Mouse (Mus musculus): ENCODE results near the gene Prmt8. TPM values are rescaled to one million over a fixed set of nuclear protein-coding genes. Genes with fewer than 3 reads are reported as not detected.
A peak's percentile ranks its signal among the peaks of the same experiment; 100 is the strongest.

The Prmt8 gene
- polyA plus RNA-seq, 1 experiment from 2014 or later: 18.3 TPM

GRCm38 (mm10) chr6:127678998-127679397 is 90.3 kb downstream of the Prmt8 start:
- H3K4me1 ChIP-seq: no peaks in the 10 kb centered on the region
- WGBS: 87% methylated on average over 3 of the region's 3 CpGs
- no peaks in the 10 kb centered on the region for H3K36me3 ChIP-seq
- no peaks in the 10 kb centered on the region for H3K9me3 ChIP-seq (replicated peaks)
- H3K4me3 ChIP-seq: no peak overlapping the region
- H3K27ac ChIP-seq (replicated peaks): no peak overlapping the region
- no peak for DNase-seq (ENCODE audit: low spot score)
- no peaks in the 10 kb centered on the region for H3K27me3 ChIP-seq (ENCODE audit: low read depth, poor library complexity, severe bottlenecking)

GRCm38 (mm10) chr6:127678320-127678719 is 91.0 kb downstream of the Prmt8 start:
- Histone ChIP-seq H3K27me3 (ENCODE audit: low read depth, poor library complexity, severe bottlenecking) (no peaks in the 10 kb centered on the region), H3K4me3 (no peak overlapping the region), H3K36me3 (no peaks in the 10 kb centered on the region), H3K9me3 (replicated peaks) (no peaks in the 10 kb centered on the region), H3K27ac (replicated peaks) (no peak overlapping the region; the same call in 1 of the 2 replicates), H3K4me1 (no peaks in the 10 kb centered on the region)
- 81% methylated on average over 9 of the region's 9 CpGs for WGBS
- no peak for DNase-seq (ENCODE audit: low spot score)

DNA sequence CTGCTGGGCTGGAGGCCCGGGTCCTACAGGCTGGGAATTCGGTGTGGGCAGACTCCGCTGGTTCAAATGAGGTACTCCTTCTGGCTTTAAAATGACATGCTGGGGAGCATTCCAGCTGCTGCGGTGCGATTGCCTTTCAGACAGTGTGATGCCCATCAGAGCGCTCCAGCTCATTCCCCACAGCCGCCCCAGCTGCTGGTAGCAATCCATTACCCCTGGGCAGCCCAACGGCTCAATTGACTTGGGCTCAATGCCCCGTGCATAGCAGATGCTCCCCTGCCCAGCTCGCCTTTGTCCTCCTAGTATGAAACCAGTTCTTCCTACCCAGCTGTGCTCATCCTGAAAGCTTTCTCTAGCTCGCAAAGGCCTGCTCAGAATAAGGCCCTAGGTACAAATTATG is 92.4 kb downstream of the Prmt8 start:
- Histone ChIP-seq H3K27ac (replicated peaks) (no peak overlapping the region), H3K4me1 (no peaks in the 10 kb centered on the region), H3K9me3 (replicated peaks) (no peaks in the 10 kb centered on the region), H3K36me3 (no peaks in the 10 kb centered on the region), H3K27me3 (ENCODE audit: low read depth, poor library complexity, severe bottlenecking) (no peaks in the 10 kb centered on the region), H3K4me3 (no peak overlapping the region)
- DNase-seq (ENCODE audit: low spot score): no peak
- 74% methylated on average over 11 of the region's 11 CpGs for WGBS

GRCm38 (mm10) chr6:127672071-127672470 is 97.2 kb downstream of the Prmt8 start:
- Histone ChIP-seq H3K9me3 (replicated peaks) (no peaks in the 10 kb centered on the region), H3K4me3 (no peak overlapping the region), H3K4me1 (peaks cover 9% of the 10 kb centered on the region), H3K27ac (replicated peaks) (no peak overlapping the region), H3K27me3 (ENCODE audit: low read depth, poor library complexity, severe bottlenecking) (no peaks in the 10 kb centered on the region), H3K36me3 (no peaks in the 10 kb centered on the region)
- no peak for DNase-seq (ENCODE audit: low spot score)
- WGBS: 90% methylated on average over 7 of the region's 7 CpGs

- Histone ChIP-seq H3K9me3 (replicated peaks) (no peaks in the 10 kb centered on the region), H3K4me3 (no peak overlapping the region), H3K36me3 (no peaks in the 10 kb centered on the region), H3K4me1 (peaks cover 9% of the 10 kb centered on the region), H3K27ac (replicated peaks) (no peak overlapping the region), H3K27me3 (ENCODE audit: low read depth, poor library complexity, severe bottlenecking) (no peaks in the 10 kb centered on the region)
- 92% methylated on average over 4 of the region's 4 CpGs for WGBS
- no peak for DNase-seq (ENCODE audit: low spot score)
Measured at GRCm38 (mm10) chr6:127670031-127670430, 99.2 kb downstream of the Prmt8 start.

GRCm38 (mm10) chr6:127669313-127669712 is 100.0 kb downstream of the Prmt8 start:
- Histone ChIP-seq H3K27me3 (ENCODE audit: low read depth, poor library complexity, severe bottlenecking) (no peaks in the 10 kb centered on the region), H3K4me1 (peaks cover 9% of the 10 kb centered on the region), H3K9me3 (replicated peaks) (no peaks in the 10 kb centered on the region), H3K4me3 (no peak overlapping the region), H3K27ac (replicated peaks) (0 out of 2 replicates have a peak overlapping the region, but pooled peaks have one; percentile 14), H3K36me3 (no peaks in the 10 kb centered on the region)
- WGBS: 62% methylated on average over 4 of the region's 4 CpGs
- DNase-seq (ENCODE audit: low spot score): no peak

GRCm38 (mm10) chr6:127663263-127663662 is 106.0 kb downstream of the Prmt8 start:
- no peak overlapping the region for H3K4me3 ChIP-seq
- H3K36me3 ChIP-seq: no peaks in the 10 kb centered on the region
- no peaks in the 10 kb centered on the region for H3K9me3 ChIP-seq (replicated peaks)
- DNase-seq (ENCODE audit: low spot score): no peak
- no peaks in the 10 kb centered on the region for H3K27me3 ChIP-seq (ENCODE audit: low read depth, poor library complexity, severe bottlenecking)
- WGBS: 90% methylated on average over 7 of the region's 7 CpGs
- H3K27ac ChIP-seq (replicated peaks): no peak overlapping the region
- H3K4me1 ChIP-seq: no peaks in the 10 kb centered on the region; the same call in 1 of the 2 replicates

- no peaks in the 10 kb centered on the region for H3K27me3 ChIP-seq (ENCODE audit: low read depth, poor library complexity, severe bottlenecking)
- H3K4me3 ChIP-seq: no peak overlapping the region
- DNase-seq (ENCODE audit: low spot score): no peak
- H3K27ac ChIP-seq (replicated peaks): no peak overlapping the region
- 90% methylated on average over 7 of the region's 7 CpGs for WGBS
- no peaks in the 10 kb centered on the region for H3K36me3 ChIP-seq
- H3K4me1 ChIP-seq: no peaks in the 10 kb centered on the region
- H3K9me3 ChIP-seq (replicated peaks): no peaks in the 10 kb centered on the region
Measured at GRCm38 (mm10) chr6:127661717-127662292, 107.5 kb downstream of the Prmt8 start.

DNA sequence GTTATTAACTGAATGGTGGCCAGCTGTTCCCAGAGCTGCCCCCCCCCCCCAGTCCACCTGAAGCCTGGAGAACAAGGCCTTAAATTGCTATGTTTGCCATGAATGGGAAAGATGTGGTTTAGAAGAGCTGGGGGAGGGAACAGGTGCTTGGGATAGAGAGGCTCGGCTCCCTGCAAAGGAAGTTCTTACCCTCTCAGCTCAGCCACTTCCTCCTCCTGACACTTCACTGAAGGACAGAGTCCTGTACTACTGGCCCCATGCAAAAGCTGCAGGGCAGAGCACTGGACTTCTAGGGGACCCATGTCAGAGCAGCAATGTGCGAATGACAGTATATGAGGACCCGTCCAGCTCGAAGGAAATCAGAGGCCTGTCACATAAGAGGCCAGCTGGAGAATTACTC is 109.3 kb downstream of the Prmt8 start:
- DNase-seq (ENCODE audit: low spot score): no peak
- no peaks in the 10 kb centered on the region for H3K9me3 ChIP-seq (replicated peaks)
- WGBS: 86% methylated on average over 4 of the region's 4 CpGs
- H3K36me3 ChIP-seq: no peaks in the 10 kb centered on the region
- no peak overlapping the region for H3K27ac ChIP-seq (replicated peaks)
- no peaks in the 10 kb centered on the region for H3K27me3 ChIP-seq (ENCODE audit: low read depth, poor library complexity, severe bottlenecking)
- H3K4me3 ChIP-seq: no peak overlapping the region
- H3K4me1 ChIP-seq: 0 out of 2 replicates have a peak, but pooled peaks cover 3% of the 10 kb centered on the region

DNA sequence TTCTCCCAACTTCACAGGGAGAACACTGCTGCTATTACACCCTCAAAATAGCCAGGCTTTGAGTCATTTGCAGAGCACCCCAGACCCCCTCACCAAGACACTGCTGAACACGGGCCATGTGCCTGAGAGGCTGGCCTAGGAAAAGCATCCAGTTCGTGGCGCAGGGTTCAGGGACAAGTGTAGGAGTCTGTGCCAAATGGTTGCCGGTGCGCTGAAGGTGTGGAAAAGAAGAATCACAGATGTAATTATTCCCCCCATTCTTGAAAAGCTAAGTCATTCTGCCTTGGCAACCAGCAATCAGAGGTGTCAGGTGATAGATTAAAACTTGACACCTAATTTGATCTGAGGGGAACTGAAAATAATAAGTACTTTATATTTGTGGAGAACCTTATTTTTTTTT is 109.8 kb downstream of the Prmt8 start:
- no peak overlapping the region; the same call in 1 of the 2 replicates for H3K27ac ChIP-seq (replicated peaks)
- 0 out of 2 replicates have a peak, but pooled peaks cover 3% of the 10 kb centered on the region for H3K4me1 ChIP-seq
- H3K9me3 ChIP-seq (replicated peaks): no peaks in the 10 kb centered on the region
- H3K27me3 ChIP-seq (ENCODE audit: low read depth, poor library complexity, severe bottlenecking): no peaks in the 10 kb centered on the region
- 87% methylated on average over 5 of the region's 5 CpGs for WGBS
- DNase-seq (ENCODE audit: low spot score): no peak
- H3K4me3 ChIP-seq: no peak overlapping the region
- no peaks in the 10 kb centered on the region for H3K36me3 ChIP-seq

DNA sequence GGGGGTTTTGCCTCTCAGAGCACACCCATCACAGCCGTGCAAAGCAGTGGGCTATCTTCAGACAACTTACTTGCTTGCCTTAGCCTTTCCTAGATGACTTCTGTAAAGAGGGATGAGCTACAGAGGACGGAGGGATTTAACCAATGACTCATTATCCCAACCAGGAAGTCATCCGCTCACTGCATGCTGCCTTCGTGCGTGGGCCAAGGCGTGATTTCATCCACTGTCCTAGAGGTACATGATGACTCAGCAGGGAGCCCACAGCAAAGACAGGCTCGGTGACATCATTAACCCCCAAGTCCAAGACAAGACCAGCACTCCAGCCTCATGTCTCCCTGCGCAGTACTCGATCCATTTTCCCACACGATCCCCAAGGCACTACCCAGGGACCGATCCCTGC is 112.1 kb downstream of the Prmt8 start:
- DNase-seq (ENCODE audit: low spot score): no peak
- no peaks in the 10 kb centered on the region for H3K27me3 ChIP-seq (ENCODE audit: low read depth, poor library complexity, severe bottlenecking)
- 94% methylated on average over 11 of the region's 11 CpGs for WGBS
- no peaks in the 10 kb centered on the region for H3K36me3 ChIP-seq
- no peak overlapping the region for H3K4me3 ChIP-seq
- 0 out of 2 replicates have a peak, but pooled peaks cover 3% of the 10 kb centered on the region for H3K4me1 ChIP-seq
- H3K9me3 ChIP-seq (replicated peaks): 0 out of 2 replicates have a peak, but pooled peaks cover 5% of the 10 kb centered on the region
- H3K27ac ChIP-seq (replicated peaks): no peak overlapping the region

- H3K36me3 ChIP-seq: no peaks in the 10 kb centered on the region
- H3K4me1 ChIP-seq: 0 out of 2 replicates have a peak, but pooled peaks cover 3% of the 10 kb centered on the region
- H3K27me3 ChIP-seq (ENCODE audit: low read depth, poor library complexity, severe bottlenecking): no peaks in the 10 kb centered on the region
- no peak overlapping the region for H3K4me3 ChIP-seq
- H3K9me3 ChIP-seq (replicated peaks): 0 out of 2 replicates have a peak, but pooled peaks cover 5% of the 10 kb centered on the region
- DNase-seq (ENCODE audit: low spot score): no peak
- 31% methylated on average over 4 of the region's 4 CpGs for WGBS
- no peak overlapping the region for H3K27ac ChIP-seq (replicated peaks)
Measured at GRCm38 (mm10) chr6:127655988-127656387, 113.3 kb downstream of the Prmt8 start.

DNA sequence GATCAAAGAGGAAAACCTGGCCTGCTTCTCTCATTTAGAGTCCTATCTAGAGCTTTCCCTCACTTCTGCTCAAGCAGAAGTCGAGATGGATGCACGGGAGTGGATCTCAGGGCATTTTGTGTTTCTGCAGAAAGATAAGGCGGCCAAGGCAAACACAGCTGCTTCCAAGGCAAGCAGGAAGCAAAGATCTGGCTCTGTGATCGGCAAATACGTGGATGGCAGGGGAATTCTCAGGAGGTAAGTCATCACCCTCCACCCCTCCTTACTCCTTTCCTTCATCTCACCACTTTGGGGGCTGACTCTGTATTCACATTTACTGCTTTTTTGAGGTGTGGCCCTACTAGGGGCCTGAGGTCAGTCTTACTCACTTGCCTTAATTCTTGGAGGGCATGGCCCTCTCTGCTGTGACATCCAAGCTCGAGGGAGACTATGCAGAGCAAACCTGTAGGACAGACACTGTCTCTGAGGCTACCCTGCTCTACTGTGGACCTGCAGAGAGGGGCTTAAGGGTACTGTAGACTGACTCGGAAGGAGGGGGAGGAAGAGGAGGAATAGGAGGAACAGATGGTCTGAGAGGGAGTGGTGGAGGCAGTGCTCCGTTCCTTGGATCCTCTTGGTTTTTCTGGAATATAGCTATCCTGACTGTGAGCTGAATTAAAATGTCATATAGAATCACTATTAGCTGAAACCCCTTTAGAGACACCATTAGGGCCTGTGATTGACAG is 128.0 kb downstream of the Prmt8 start:
- Histone ChIP-seq H3K4me3 (no peak overlapping the region), H3K27ac (replicated peaks) (no peak overlapping the region), H3K36me3 (no peaks in the 10 kb centered on the region), H3K9me3 (replicated peaks) (no peaks in the 10 kb centered on the region), H3K27me3 (ENCODE audit: low read depth, poor library complexity, severe bottlenecking) (no peaks in the 10 kb centered on the region; the same call in 1 of the 2 replicates), H3K4me1 (no peaks in the 10 kb centered on the region)
- no peak for DNase-seq (ENCODE audit: low spot score)
- WGBS: 78% methylated on average over 8 of the region's 8 CpGs
